10 mouse cellular contexts compared by ENCODE assay signal in genomic region chr16:57669348-57669747, GRCm38 (mm10).
DNase-seq lines count a peak whose midpoint lies in the region; ATAC-seq and TF ChIP-seq lines count a peak whose summit lies in the region.
"Had no signal": no experiment of that assay in that cellular context is flagged by ENCODE, and none has a peak within 500 bp of the region (broad histone marks: within the 10 kb centered on the region; RNA-seq: fewer than 3 reads in every experiment).

No protein-coding gene starts in this region.

- no peak overlapping the region for H3K27ac ChIP-seq in intestine, postnatal 0 days (ENCODE audit: low read depth, low read length)
- H3K27ac ChIP-seq in intestine, embryonic 15.5 days: no peak overlapping the region
- no peak overlapping the region for H3K27ac ChIP-seq in CH12.LX (ENCODE audit: insufficient read depth, low read depth)
- H3K27ac ChIP-seq in forebrain, postnatal 0 days (ENCODE audit: low read depth, low read length): no peak overlapping the region
- no peak overlapping the region for H3K27ac ChIP-seq in limb, embryonic 14.5 days (replicated peaks; ENCODE audit: low read depth, low read length)
- H3K27ac ChIP-seq: lung, embryonic 15.5 days had no signal

- TF ChIP-seq RAD21 in CH12.LX (IDR thresholded peaks at IDR 0.05; ENCODE audit: low read depth, low read length): peak; percentile 97

- no peaks in the 10 kb centered on the region for H3K9me3 ChIP-seq in intestine, postnatal 0 days (ENCODE audit: control insufficient read depth)
- no peaks in the 10 kb centered on the region for H3K9me3 ChIP-seq in intestine, embryonic 15.5 days
- H3K9me3 ChIP-seq in CH12.LX (replicated peaks; ENCODE audit: low read length): no peaks in the 10 kb centered on the region
- no peaks in the 10 kb centered on the region for H3K9me3 ChIP-seq in forebrain, postnatal 0 days (ENCODE audit: low read length)
- no peaks in the 10 kb centered on the region for H3K9me3 ChIP-seq in limb, embryonic 14.5 days (ENCODE audit: control insufficient read depth, low read length)
- H3K9me3 ChIP-seq: lung, embryonic 15.5 days had no signal

- no peak for TF ChIP-seq POLR2A in CH12.LX (IDR thresholded peaks at IDR 0.05; ENCODE audit: low read depth, low read length)
- TF ChIP-seq POLR2A in limb, embryonic 14.5 days (IDR thresholded peaks at IDR 0.05; ENCODE audit: borderline replicate concordance, extremely low read depth, insufficient read depth, insufficient read length): no peak

- peak; percentile 82 for TF ChIP-seq CTCF in intestine, postnatal 0 days (IDR thresholded peaks at IDR 0.05; ENCODE audit: low read depth)
- TF ChIP-seq CTCF in CH12.LX (conservative IDR thresholded peaks at IDR 0.05 in 1 of 2, IDR thresholded peaks at IDR 0.05 in 1 of 2; ENCODE audit: low read depth in 2 of 2, low read length in 2 of 2): peak; percentile 90 to 94
- TF ChIP-seq CTCF in forebrain, postnatal 0 days (IDR thresholded peaks at IDR 0.05; ENCODE audit: low read depth): peak; percentile 70

- peak; percentile 54; the same call in 1 of the 2 replicates for ATAC-seq in intestine, postnatal 0 days
- ATAC-seq in intestine, embryonic 15.5 days: no peak
- no peak for ATAC-seq in forebrain, postnatal 0 days
- no peak for ATAC-seq in limb, embryonic 14.5 days (ENCODE audit: low FRiP score, low read depth)

- in situ Hi-C loops in CH12.LX (cut with MboI; ENCODE audit: low pct_ligation_motif_present, low pct_unique_long_range_greater_than_20kb, low sequenced_read_pairs): loop anchor here (25.0 kb wide), 2 partner anchors 618 to 993 kb away; partner anchors contain the start of gene Cpox

- no peaks in the 10 kb centered on the region for H3K79me2 ChIP-seq in CH12.LX (replicated peaks; ENCODE audit: control insufficient read depth, extremely low read depth, insufficient read depth, poor library complexity, severe bottlenecking)

- 9% methylated on average over 3 of the region's 3 CpGs for WGBS in intestine, postnatal 0 days
- 14% methylated on average over 3 of the region's 3 CpGs for WGBS in intestine, embryonic 15.5 days
- 11% methylated on average over 3 of the region's 3 CpGs for WGBS in forebrain, postnatal 0 days
- WGBS in limb, embryonic 14.5 days: 17% methylated on average over 3 of the region's 3 CpGs

- H3K4me2 ChIP-seq in intestine, postnatal 0 days (replicated peaks; ENCODE audit: low read depth): no peak overlapping the region
- H3K4me2 ChIP-seq in intestine, embryonic 15.5 days (replicated peaks): no peak overlapping the region
- H3K4me2 ChIP-seq in CH12.LX (ENCODE audit: insufficient read depth, low read depth, poor library complexity, severe bottlenecking): no peak overlapping the region
- H3K4me2 ChIP-seq in forebrain, postnatal 0 days (ENCODE audit: low read depth): no peak overlapping the region
- no peak overlapping the region for H3K4me2 ChIP-seq in limb, embryonic 14.5 days (replicated peaks; ENCODE audit: low read depth, low read length, severe bottlenecking)
- H3K4me2 ChIP-seq: lung, embryonic 15.5 days had no signal

- no peaks in the 10 kb centered on the region for H3K36me3 ChIP-seq in intestine, postnatal 0 days (ENCODE audit: control insufficient read depth, insufficient read depth)
- no peaks in the 10 kb centered on the region for H3K36me3 ChIP-seq in intestine, embryonic 15.5 days
- H3K36me3 ChIP-seq in CH12.LX (replicated peaks in 1 of 2; ENCODE audit: control insufficient read depth in 1 of 2, insufficient read depth in 1 of 2, low read length in 1 of 2): no peaks in the 10 kb centered on the region
- H3K36me3 ChIP-seq in forebrain, postnatal 0 days (ENCODE audit: insufficient read depth): no peaks in the 10 kb centered on the region
- no peaks in the 10 kb centered on the region for H3K36me3 ChIP-seq in limb, embryonic 14.5 days (ENCODE audit: control insufficient read depth, insufficient read depth, low read length)
- H3K36me3 ChIP-seq: lung, embryonic 15.5 days had no signal

- no peaks in the 10 kb centered on the region for H3K27me3 ChIP-seq in intestine, postnatal 0 days (replicated peaks; ENCODE audit: control insufficient read depth, insufficient read depth, low read length)
- no peaks in the 10 kb centered on the region for H3K27me3 ChIP-seq in intestine, embryonic 15.5 days (replicated peaks)
- peaks cover 6% of the 10 kb centered on the region for H3K27me3 ChIP-seq in CH12.LX (replicated peaks)
- H3K27me3 ChIP-seq in forebrain, postnatal 0 days (ENCODE audit: insufficient read depth, low read length): no peaks in the 10 kb centered on the region
- no peaks in the 10 kb centered on the region for H3K27me3 ChIP-seq in limb, embryonic 14.5 days (ENCODE audit: control insufficient read depth, insufficient read depth, low read length)
- H3K27me3 ChIP-seq: lung, embryonic 15.5 days had no signal

- dilution Hi-C loops in CH12.LX (cut with MboI; ENCODE audit: extremely low pct_ligation_motif_present, extremely low pct_unique_long_range_greater_than_20kb, low sequenced_read_pairs): no loop called here

- TF ChIP-seq EP300 in CH12.LX (IDR thresholded peaks at IDR 0.05; ENCODE audit: low read length): no peak

- DNase-seq in CH12.LX (ENCODE audit: extremely low read depth) (peak; percentile 80), WW6 (ENCODE audit: low read depth, low spot score) (peak; percentile 1)
- DNase-seq in forebrain, postnatal 0 days: peak; percentile 51
- peak; percentile 67 for DNase-seq in limb, embryonic 14.5 days (ENCODE audit: low spot score)
- no peak for DNase-seq in ovary, postnatal 10 days (ENCODE audit: low spot score)
- no peak for DNase-seq in natural killer cell, adult 2 months (ENCODE audit: low spot score in 2 of 2)

- H3K4me1 ChIP-seq in intestine, postnatal 0 days (replicated peaks; ENCODE audit: control insufficient read depth, insufficient read depth, low read length): no peaks in the 10 kb centered on the region
- no peaks in the 10 kb centered on the region for H3K4me1 ChIP-seq in intestine, embryonic 15.5 days (replicated peaks)
- H3K4me1 ChIP-seq in CH12.LX (ENCODE audit: control insufficient read depth in 1 of 2, insufficient read depth in 2 of 2): 0 out of 4 replicates have a peak, but pooled peaks cover 0 to 2% of the 10 kb centered on the region in 2 experiments
- no peaks in the 10 kb centered on the region for H3K4me1 ChIP-seq in forebrain, postnatal 0 days (ENCODE audit: insufficient read depth)
- H3K4me1 ChIP-seq in limb, embryonic 14.5 days (ENCODE audit: control insufficient read depth, insufficient read depth, low read length): no peaks in the 10 kb centered on the region
- H3K4me1 ChIP-seq: lung, embryonic 15.5 days had no signal

- no peak overlapping the region for H3K4me3 ChIP-seq in intestine, postnatal 0 days (ENCODE audit: low read depth, low read length)
- no peak overlapping the region for H3K4me3 ChIP-seq in intestine, embryonic 15.5 days (replicated peaks)
- no peak overlapping the region for H3K4me3 ChIP-seq in CH12.LX (replicated peaks in 1 of 3; ENCODE audit: low read depth in 2 of 3, low read length in 2 of 3, poor library complexity in 1 of 3)
- no peak overlapping the region for H3K4me3 ChIP-seq in forebrain, postnatal 0 days (ENCODE audit: low read depth, low read length)
- no peak overlapping the region for H3K4me3 ChIP-seq in limb, embryonic 14.5 days (replicated peaks; ENCODE audit: low read length)
- H3K4me3 ChIP-seq: erythroblast, embryonic 14.5 days; lung, embryonic 15.5 days had no signal

- no peak overlapping the region for H3K9ac ChIP-seq in intestine, postnatal 0 days (ENCODE audit: low read depth, low read length)
- H3K9ac ChIP-seq in intestine, embryonic 15.5 days: no peak overlapping the region
- no peak overlapping the region for H3K9ac ChIP-seq in CH12.LX (ENCODE audit: insufficient read depth, low read depth)
- no peak overlapping the region for H3K9ac ChIP-seq in forebrain, postnatal 0 days
- H3K9ac ChIP-seq in limb, embryonic 14.5 days (ENCODE audit: low read depth, low read length, severe bottlenecking): no peak overlapping the region
- H3K9ac ChIP-seq: lung, embryonic 15.5 days had no signal

TF ChIP-seq in CH12.LX, 34 proteins besides CTCF, POLR2A, EP300 and RAD21:
- TF ChIP-seq USF2 (conservative IDR thresholded peaks at IDR 0.05; ENCODE audit: low read depth, low read length) (no peak), SMC3 (IDR thresholded peaks at IDR 0.05; ENCODE audit: low read depth, low read length) (peak; percentile 90), ZC3H11A (IDR thresholded peaks at IDR 0.05; ENCODE audit: low read depth, low read length) (peak; percentile 34), JUND (conservative IDR thresholded peaks at IDR 0.05; ENCODE audit: low read depth, low read length) (peak; percentile 7; the same call in 1 of the 2 replicates)
TF ChIP-seq in CH12.LX: peak in this region for 3.

Comparison
In these comparisons a context has a peak if more than half of its experiments do, and no peak if none do; other contexts are left out.
1. DNase-seq: peak in CH12.LX (single experiment), WW6 (single experiment), forebrain, postnatal 0 days (single experiment) and limb, embryonic 14.5 days (single experiment); none in ovary, postnatal 10 days (single experiment) and natural killer cell, adult 2 months (0 of 2).
2. Peak in every context shown above with its lines, with median percentiles within 50 percentile points of each other: CTCF ChIP-seq.